Comparison of ENCODE assay signal across 8 mouse cellular contexts in the genomic region with DNA sequence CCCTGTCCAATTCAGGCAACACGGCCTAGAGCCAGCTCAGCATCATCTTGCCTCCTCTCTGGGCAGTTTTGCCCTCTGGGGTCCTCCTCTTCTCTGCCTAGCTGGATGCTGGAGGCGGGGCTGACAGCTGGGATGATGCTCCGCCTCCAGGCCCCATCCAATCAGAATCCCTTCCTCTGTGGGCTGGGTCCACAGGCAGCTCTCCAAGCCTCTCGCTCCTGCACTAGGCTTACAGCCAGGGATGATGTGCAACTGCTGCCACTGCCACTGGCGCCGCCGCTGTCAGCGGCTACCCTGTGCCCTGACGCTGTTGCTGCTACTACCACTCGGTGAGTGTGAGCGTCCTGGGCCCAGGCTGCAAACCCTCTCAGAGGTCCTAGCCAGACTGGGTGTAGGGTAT. TPM values are rescaled to one million over a fixed set of nuclear protein-coding genes. Genes with fewer than 3 reads are reported as not detected.
DNase-seq lines count a peak whose midpoint lies in the region; ATAC-seq and TF ChIP-seq lines count a peak whose summit lies in the region.

TSS of gene Nrn1l (plus strand) at position 229 of the 400 bp plus-strand sequence.

- no peaks in the 10 kb centered on the region for H3K27me3 ChIP-seq in forebrain, embryonic 13.5 days
- H3K27me3 ChIP-seq in heart, embryonic 16.5 days (ENCODE audit: control insufficient read depth, insufficient read depth, low read length), result no peaks in the 10 kb centered on the region
- H3K27me3 ChIP-seq in myocyte (ENCODE audit: control insufficient read depth, insufficient read depth, insufficient read length), result no peaks in the 10 kb centered on the region

- peaks cover 49% of the 10 kb centered on the region for H3K36me3 ChIP-seq in forebrain, embryonic 13.5 days (ENCODE audit: poor library complexity, severe bottlenecking)
- H3K36me3 ChIP-seq in heart, embryonic 16.5 days (ENCODE audit: control insufficient read depth, insufficient read depth), result peaks cover 28% of the 10 kb centered on the region
- H3K36me3 ChIP-seq in myocyte (ENCODE audit: control insufficient read depth, insufficient read depth), result peaks cover 5% of the 10 kb centered on the region

- DNase-seq in 416B (ENCODE audit: low read depth), result peak; percentile 24
- DNase-seq in adrenal gland, postnatal 10 days, result peak; percentile 79
- DNase-seq in kidney, postnatal 10 days, result peak; percentile 86
- DNase-seq in liver, result peak; percentile 70
- DNase-seq in urinary bladder, postnatal 25 days (ENCODE audit: low spot score), result peak; percentile 39

- H3K9me3 ChIP-seq in forebrain, embryonic 13.5 days (replicated peaks), result no peaks in the 10 kb centered on the region
- H3K9me3 ChIP-seq in heart, embryonic 16.5 days (replicated peaks; ENCODE audit: control insufficient read depth, low read length), result no peaks in the 10 kb centered on the region

- H3K4me2 ChIP-seq in forebrain, embryonic 13.5 days, result peak within 1 kb of the TSS; percentile 43
- no peak within 1 kb of the TSS for H3K4me2 ChIP-seq in heart, embryonic 16.5 days (ENCODE audit: low read depth, low read length)
- H3K4me2 ChIP-seq in myocyte (ENCODE audit: low read depth), result no peak within 1 kb of the TSS

- ATAC-seq in forebrain, embryonic 13.5 days, result peak; percentile 89
- ATAC-seq in heart, embryonic 16.5 days (replicated peaks; ENCODE audit: extremely low read depth, insufficient read depth, low FRiP score), result peak; percentile 86

- H3ac ChIP-seq in myocyte (ENCODE audit: control insufficient read depth, insufficient read length), result no peak within 1 kb of the TSS

- no peaks in the 10 kb centered on the region for H3K79me2 ChIP-seq in myocyte (ENCODE audit: control insufficient read depth, insufficient read depth)

- H3K4me1 ChIP-seq in forebrain, embryonic 13.5 days, result peaks cover 9% of the 10 kb centered on the region
- H3K4me1 ChIP-seq in heart, embryonic 16.5 days (ENCODE audit: control insufficient read depth, insufficient read depth, low read length), result 0 out of 2 replicates have a peak, but pooled peaks cover 2% of the 10 kb centered on the region

- H3K27ac ChIP-seq in forebrain, embryonic 13.5 days, result 0 out of 2 replicates have a peak within 1 kb of the TSS, but pooled peaks have one; percentile 12
- no peak within 1 kb of the TSS for H3K27ac ChIP-seq in heart, embryonic 16.5 days (ENCODE audit: low read length)

- 4% methylated on average over 11 of the region's 11 CpGs for WGBS in forebrain, embryonic 13.5 days
- 6% methylated on average over 11 of the region's 11 CpGs for WGBS in heart, embryonic 16.5 days

- peak; percentile 29 for TF ChIP-seq POLR2A in myocyte (IDR thresholded peaks at IDR 0.05; ENCODE audit: insufficient read length, low read depth)

- H3K9ac ChIP-seq in forebrain, embryonic 13.5 days, result 0 out of 2 replicates have a peak within 1 kb of the TSS, but pooled peaks have one; percentile 28
- no peak within 1 kb of the TSS for H3K9ac ChIP-seq in heart, embryonic 16.5 days (ENCODE audit: low read length)

- H3K4me3 ChIP-seq in forebrain, embryonic 13.5 days, result 0 out of 2 replicates have a peak within 1 kb of the TSS, but pooled peaks have one; percentile 2
- H3K4me3 ChIP-seq in heart, embryonic 16.5 days (ENCODE audit: low read length), result no peak within 1 kb of the TSS
- H3K4me3 ChIP-seq in myocyte, result no peak within 1 kb of the TSS

TF ChIP-seq in myocyte, 11 proteins besides CTCF, POLR2A, EP300 and RAD21:
- TF ChIP-seq TCF3 (IDR thresholded peaks at IDR 0.05; ENCODE audit: insufficient read length, low read depth), result no peak
- TF ChIP-seq USF1 (IDR thresholded peaks at IDR 0.05; ENCODE audit: low read depth), result no peak
- no peak for TF ChIP-seq SRF (IDR thresholded peaks at IDR 0.05; ENCODE audit: control insufficient read depth, insufficient read length, low read depth)
- TF ChIP-seq POLR2AphosphoS2 (IDR thresholded peaks at IDR 0.05; ENCODE audit: insufficient read length, low read depth), result peak; percentile 13
TF ChIP-seq in myocyte: peak in this region for 1.

RNA-seq across cellular contexts. Expression of gene Nrn1l, which starts in this region (rescaled TPM):
- total RNA-seq in adrenal gland, postnatal 10 days (2021), result under 1 TPM in 1 of 2 experiments, not detected in 1; 0.55 TPM
- polyA plus RNA-seq in forebrain, embryonic 13.5 days (2015; fragmentation: Nextera tagmentation; extraction: Ambion mirVana), result 0.50 and 0.84 TPM in 2 replicates
- polyA plus RNA-seq in heart, embryonic 16.5 days (2015; fragmentation: Nextera tagmentation; extraction: Ambion mirVana), result 0.69 and 0.89 TPM in 2 replicates
- 0.36 TPM for polyA plus RNA-seq in myocyte (2012; fragmentation: generic; extraction: Trizol)

Comparison
In these comparisons a context has a peak if more than half of its experiments do, and no peak if none do; other contexts are left out.
1. Peak in DNase-seq in adrenal gland, postnatal 10 days; RNA of the gene not detected or under 1 TPM.
2. Peak in ATAC-seq, H3K4me3 ChIP-seq, H3K27ac ChIP-seq, H3K9ac ChIP-seq and H3K4me2 ChIP-seq in forebrain, embryonic 13.5 days; RNA of the gene not detected or under 1 TPM.
3. Peak in ATAC-seq in heart, embryonic 16.5 days; RNA of the gene not detected or under 1 TPM.
4. DNase-seq: peak in every context shown above with its lines; median percentile 86 in kidney, postnatal 10 days; 79 in adrenal gland, postnatal 10 days; 70 in liver; 39 in urinary bladder, postnatal 25 days; 24 in 416B.